Mouse (Mus musculus): ENCODE results near the gene Pla2g7. TPM values are rescaled to one million over a fixed set of nuclear protein-coding genes. Genes with fewer than 3 reads are reported as not detected.

The Pla2g7 gene
- polyA plus RNA-seq, 1 experiment, result 14.8 TPM

DNA sequence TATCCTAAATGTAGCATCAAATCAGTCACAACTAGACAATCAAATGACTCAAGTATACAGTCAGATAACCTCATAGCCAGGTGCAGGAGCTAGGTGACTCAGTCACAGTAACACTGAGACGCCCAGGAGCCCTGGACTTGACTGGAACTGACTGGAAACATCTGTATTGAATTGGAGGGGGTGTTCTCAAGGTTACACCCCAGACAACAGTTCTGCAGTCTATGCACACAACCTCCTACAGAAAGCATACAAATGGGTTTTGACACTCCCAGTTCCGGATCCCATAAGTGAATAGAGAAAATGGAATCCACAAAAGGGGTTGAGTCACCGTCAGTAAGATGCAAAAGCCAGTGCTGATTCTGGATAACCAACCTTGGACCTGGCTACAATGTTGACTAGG lies 9.2 kb upstream of the Pla2g7 start:
- H3K27me3 ChIP-seq (ENCODE audit: control insufficient read depth, insufficient read depth, low read length), result no peaks in the 10 kb centered on the region
- no peak for TF ChIP-seq POLR2A (IDR thresholded peaks at IDR 0.05; ENCODE audit: control insufficient read depth, low read depth, low read length)
- no peak for TF ChIP-seq CTCF (IDR thresholded peaks at IDR 0.05; ENCODE audit: control insufficient read depth, insufficient read depth, insufficient replicate concordance, low read depth, low read length)
- no peaks in the 10 kb centered on the region; the same call in 1 of the 2 replicates for H3K4me1 ChIP-seq (ENCODE audit: control insufficient read depth, insufficient read depth, low read length)
- H3K36me3 ChIP-seq (ENCODE audit: control insufficient read depth, insufficient read depth, low read length), result no peaks in the 10 kb centered on the region
- H3K4me3 ChIP-seq (ENCODE audit: control insufficient read depth, low read depth, low read length), result no peak overlapping the region
- H3K27ac ChIP-seq (ENCODE audit: control insufficient read depth, insufficient read depth, low read depth, low read length), result no peak overlapping the region

DNA sequence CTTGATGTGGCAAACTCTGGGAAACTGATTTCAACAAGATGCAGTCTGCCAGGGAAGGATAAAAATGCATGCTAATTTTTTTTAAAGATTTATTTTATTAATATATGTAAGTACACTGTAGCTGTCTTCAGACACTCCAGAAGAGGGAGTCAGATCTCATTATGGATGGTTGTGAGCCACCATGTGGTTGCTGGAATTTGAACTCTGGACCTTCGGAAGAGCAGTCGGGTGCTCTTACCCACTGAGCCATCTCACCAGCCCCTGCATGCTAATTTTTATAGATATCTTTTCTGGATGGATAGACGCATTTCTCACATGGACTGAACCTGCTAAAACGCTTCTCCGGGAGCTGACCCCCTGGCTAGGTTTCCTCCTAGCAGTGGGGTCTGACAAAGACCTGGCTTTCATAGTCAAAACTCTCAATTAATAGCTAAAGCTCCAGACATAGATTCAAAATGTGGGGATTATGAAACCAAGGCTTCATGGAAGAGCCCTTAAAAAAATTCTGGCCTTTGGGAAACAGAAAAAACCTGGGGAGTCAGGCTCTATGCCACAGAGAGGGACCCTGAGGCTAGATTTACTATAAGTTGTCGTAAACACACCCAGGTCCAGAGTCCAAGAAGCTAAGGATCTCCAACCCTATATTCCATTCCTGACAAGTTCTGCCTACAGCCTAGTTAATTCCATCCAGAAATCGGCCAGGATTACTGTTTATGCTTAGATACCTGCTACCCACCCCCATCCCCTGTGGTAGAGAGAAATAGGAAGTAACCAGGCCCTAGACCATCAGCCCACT lies 4.5 kb upstream of the Pla2g7 start:
- no peaks in the 10 kb centered on the region for H3K27me3 ChIP-seq (ENCODE audit: control insufficient read depth, insufficient read depth, low read length)
- TF ChIP-seq POLR2A (IDR thresholded peaks at IDR 0.05; ENCODE audit: control insufficient read depth, low read depth, low read length) (no peak), CTCF (IDR thresholded peaks at IDR 0.05; ENCODE audit: control insufficient read depth, insufficient read depth, insufficient replicate concordance, low read depth, low read length) (no peak)
- H3K36me3 ChIP-seq (ENCODE audit: control insufficient read depth, insufficient read depth, low read length), result no peaks in the 10 kb centered on the region
- H3K27ac ChIP-seq (ENCODE audit: control insufficient read depth, insufficient read depth, low read depth, low read length), result no peak overlapping the region
- H3K4me1 ChIP-seq (ENCODE audit: control insufficient read depth, insufficient read depth, low read length), result peaks cover 2% of the 10 kb centered on the region; the same call in 1 of the 2 replicates
- H3K4me3 ChIP-seq (ENCODE audit: control insufficient read depth, low read depth, low read length), result no peak overlapping the region

DNA sequence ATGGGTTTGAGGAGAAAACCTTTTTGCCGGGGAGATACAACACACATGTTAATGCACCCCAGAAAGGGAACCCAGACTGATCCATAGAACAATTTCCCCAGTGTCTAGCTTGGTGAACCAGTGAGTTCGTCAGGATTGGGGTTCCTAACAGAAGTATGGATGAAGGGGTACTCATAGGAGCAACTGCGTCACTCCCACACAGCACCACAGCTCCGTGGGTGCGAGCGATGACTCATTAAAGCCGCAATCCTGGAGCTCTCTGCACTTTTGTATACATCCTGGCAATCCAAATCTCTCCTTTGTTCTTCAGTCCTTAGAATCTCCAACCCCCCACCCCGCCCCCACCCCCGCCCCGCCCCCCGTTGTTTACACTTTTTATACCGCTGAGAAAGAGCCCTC lies 306 bp upstream of the Pla2g7 start:
- H3K27me3 ChIP-seq (ENCODE audit: control insufficient read depth, insufficient read depth, low read length), result no peaks in the 10 kb centered on the region; the same call in 1 of the 2 replicates
- no peak for TF ChIP-seq CTCF (IDR thresholded peaks at IDR 0.05; ENCODE audit: control insufficient read depth, insufficient read depth, insufficient replicate concordance, low read depth, low read length)
- no peak for TF ChIP-seq POLR2A (IDR thresholded peaks at IDR 0.05; ENCODE audit: control insufficient read depth, low read depth, low read length)
- H3K4me1 ChIP-seq (ENCODE audit: control insufficient read depth, insufficient read depth, low read length), result peaks cover 5% of the 10 kb centered on the region
- peak overlapping the region; percentile 39; the same call in 1 of the 2 replicates for H3K27ac ChIP-seq (ENCODE audit: control insufficient read depth, insufficient read depth, low read depth, low read length)
- H3K36me3 ChIP-seq (ENCODE audit: control insufficient read depth, insufficient read depth, low read length), result no peaks in the 10 kb centered on the region
- peak overlapping the region; percentile 75 for H3K4me3 ChIP-seq (ENCODE audit: control insufficient read depth, low read depth, low read length)

DNA sequence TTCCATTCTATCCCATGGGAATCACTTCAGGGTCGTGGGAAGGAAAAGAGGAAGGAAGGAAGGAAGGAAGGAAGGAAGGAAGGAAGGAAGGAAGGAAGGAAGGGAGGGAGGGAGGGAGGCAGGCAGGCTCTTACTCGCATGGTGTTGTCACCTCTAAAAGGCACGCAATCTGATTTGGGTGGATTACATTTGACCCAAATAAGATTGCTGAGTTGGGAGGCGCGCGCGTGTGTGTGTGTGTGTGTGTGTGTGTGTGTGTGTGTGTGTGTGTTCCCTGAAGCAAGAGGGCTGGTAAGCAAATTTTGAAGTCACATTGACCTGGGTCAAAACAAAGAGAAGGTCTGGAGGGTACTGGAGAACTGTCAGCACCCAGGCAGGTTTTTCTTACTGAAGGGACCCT lies 1.4 kb downstream of the Pla2g7 start:
- no peak overlapping the region for H3K27ac ChIP-seq (ENCODE audit: control insufficient read depth, insufficient read depth, low read depth, low read length)
- TF ChIP-seq CTCF (IDR thresholded peaks at IDR 0.05; ENCODE audit: control insufficient read depth, insufficient read depth, insufficient replicate concordance, low read depth, low read length) (no peak), POLR2A (IDR thresholded peaks at IDR 0.05; ENCODE audit: control insufficient read depth, low read depth, low read length) (no peak)
- H3K4me1 ChIP-seq (ENCODE audit: control insufficient read depth, insufficient read depth, low read length), result peaks cover 5% of the 10 kb centered on the region
- no peaks in the 10 kb centered on the region; the same call in 1 of the 2 replicates for H3K27me3 ChIP-seq (ENCODE audit: control insufficient read depth, insufficient read depth, low read length)
- H3K36me3 ChIP-seq (ENCODE audit: control insufficient read depth, insufficient read depth, low read length), result no peaks in the 10 kb centered on the region
- H3K4me3 ChIP-seq (ENCODE audit: control insufficient read depth, low read depth, low read length), result peak overlapping the region; percentile 86

DNA sequence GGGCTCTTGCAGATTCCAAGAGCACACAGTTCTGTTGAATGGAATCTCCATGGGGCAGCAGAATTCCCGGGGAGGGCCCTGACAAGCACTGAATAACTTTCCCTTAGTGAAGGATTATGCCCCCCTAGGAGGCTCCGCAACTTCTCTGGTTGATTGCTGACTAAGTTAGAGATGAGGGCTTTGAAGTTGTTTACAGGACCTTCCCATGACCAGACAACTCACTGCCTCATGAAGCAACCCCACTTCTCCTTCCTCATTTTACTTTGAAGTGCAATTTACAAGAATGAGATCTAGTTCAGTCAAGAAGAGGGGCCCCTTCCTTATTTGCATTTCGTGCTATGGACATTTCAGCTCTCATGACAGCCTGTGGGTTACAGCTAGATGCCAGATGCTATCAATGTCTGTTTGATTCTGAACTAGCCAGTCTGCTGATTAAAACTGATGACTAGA lies 5.8 kb downstream of the Pla2g7 start:
- Histone ChIP-seq H3K4me3 (ENCODE audit: control insufficient read depth, low read depth, low read length) (no peak overlapping the region), H3K4me1 (ENCODE audit: control insufficient read depth, insufficient read depth, low read length) (peaks cover 2% of the 10 kb centered on the region; the same call in 1 of the 2 replicates), H3K27me3 (ENCODE audit: control insufficient read depth, insufficient read depth, low read length) (no peaks in the 10 kb centered on the region; the same call in 1 of the 2 replicates), H3K27ac (ENCODE audit: control insufficient read depth, insufficient read depth, low read depth, low read length) (no peak overlapping the region), H3K36me3 (ENCODE audit: control insufficient read depth, insufficient read depth, low read length) (no peaks in the 10 kb centered on the region)
- TF ChIP-seq CTCF (IDR thresholded peaks at IDR 0.05; ENCODE audit: control insufficient read depth, insufficient read depth, insufficient replicate concordance, low read depth, low read length) (no peak), POLR2A (IDR thresholded peaks at IDR 0.05; ENCODE audit: control insufficient read depth, low read depth, low read length) (no peak)

DNA sequence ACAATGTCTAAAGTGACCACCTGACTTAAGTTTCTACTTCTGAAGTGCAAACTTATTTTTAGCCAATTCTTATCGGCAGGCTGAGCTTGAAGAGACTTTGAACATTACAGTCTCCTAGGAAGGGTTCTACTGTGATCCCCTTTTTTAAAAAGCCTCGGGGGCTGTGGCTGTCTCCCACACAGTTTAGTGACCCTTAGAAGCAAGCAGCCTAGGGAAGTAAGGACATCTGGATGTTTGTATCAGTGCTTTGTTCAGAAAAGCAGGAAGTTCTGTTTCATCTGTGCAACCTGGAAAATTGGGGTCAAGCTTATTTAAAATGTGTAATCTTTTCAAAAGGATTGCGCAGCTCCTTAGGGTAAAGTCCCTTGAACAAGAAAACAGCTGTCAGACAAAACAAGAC lies 12.6 kb downstream of the Pla2g7 start:
- TF ChIP-seq CTCF (IDR thresholded peaks at IDR 0.05; ENCODE audit: control insufficient read depth, insufficient read depth, insufficient replicate concordance, low read depth, low read length) (no peak), POLR2A (IDR thresholded peaks at IDR 0.05; ENCODE audit: control insufficient read depth, low read depth, low read length) (no peak)
- H3K4me1 ChIP-seq (ENCODE audit: control insufficient read depth, insufficient read depth, low read length), result peaks cover 5% of the 10 kb centered on the region
- H3K4me3 ChIP-seq (ENCODE audit: control insufficient read depth, low read depth, low read length), result no peak overlapping the region
- no peaks in the 10 kb centered on the region for H3K36me3 ChIP-seq (ENCODE audit: control insufficient read depth, insufficient read depth, low read length)
- H3K27me3 ChIP-seq (ENCODE audit: control insufficient read depth, insufficient read depth, low read length), result no peaks in the 10 kb centered on the region
- H3K27ac ChIP-seq (ENCODE audit: control insufficient read depth, insufficient read depth, low read depth, low read length), result peak overlapping the region; percentile 67

DNA sequence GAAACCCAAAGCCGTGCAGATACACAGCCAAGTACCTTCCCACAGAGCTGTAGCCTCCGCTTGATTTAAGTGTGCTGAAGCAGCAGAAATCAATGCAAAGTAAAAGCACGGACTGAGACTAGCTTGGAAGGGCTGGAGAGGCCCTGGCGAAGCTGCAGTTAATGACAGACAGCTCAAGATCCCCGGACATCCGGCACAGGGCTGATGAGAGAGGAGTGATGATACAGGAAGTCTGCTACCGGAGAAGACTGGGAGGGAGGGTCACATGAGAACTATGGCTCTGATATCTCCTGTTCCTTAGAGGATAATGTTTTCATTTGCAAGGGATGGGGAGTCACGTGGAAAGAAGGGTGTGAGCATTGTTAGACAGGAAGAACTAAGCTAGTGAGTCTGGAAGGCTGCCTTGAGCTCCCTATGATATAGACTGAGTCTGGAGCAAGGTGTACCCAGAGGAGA lies 13.1 kb downstream of the Pla2g7 start:
- TF ChIP-seq POLR2A (IDR thresholded peaks at IDR 0.05; ENCODE audit: control insufficient read depth, low read depth, low read length) (no peak), CTCF (IDR thresholded peaks at IDR 0.05; ENCODE audit: control insufficient read depth, insufficient read depth, insufficient replicate concordance, low read depth, low read length) (no peak)
- Histone ChIP-seq H3K27me3 (ENCODE audit: control insufficient read depth, insufficient read depth, low read length) (no peaks in the 10 kb centered on the region), H3K27ac (ENCODE audit: control insufficient read depth, insufficient read depth, low read depth, low read length) (peak overlapping the region; percentile 67), H3K4me3 (ENCODE audit: control insufficient read depth, low read depth, low read length) (peak overlapping the region; percentile 3; the same call in 1 of the 2 replicates), H3K36me3 (ENCODE audit: control insufficient read depth, insufficient read depth, low read length) (no peaks in the 10 kb centered on the region), H3K4me1 (ENCODE audit: control insufficient read depth, insufficient read depth, low read length) (peaks cover 6% of the 10 kb centered on the region)
